Mouse (Mus musculus) inflammation-experienced regulatory T-cells, adult 16 weeks (primary cell): Measurements from ENCODE around the gene Kcng4. TPM values are rescaled to one million over a fixed set of nuclear protein-coding genes. Genes with fewer than 3 reads are reported as not detected.

Experiments used
- polyA plus RNA-seq: library from polyadenylated mRNA; unstranded; fragments of 100-300 nt; shearing (Covaris generic); gene quantifications from one replicate; pipeline ENCODE4 v1.2.1, GENCODE M21; 2017

Gene Kcng4
- not detected for polyA plus RNA-seq

DNA sequence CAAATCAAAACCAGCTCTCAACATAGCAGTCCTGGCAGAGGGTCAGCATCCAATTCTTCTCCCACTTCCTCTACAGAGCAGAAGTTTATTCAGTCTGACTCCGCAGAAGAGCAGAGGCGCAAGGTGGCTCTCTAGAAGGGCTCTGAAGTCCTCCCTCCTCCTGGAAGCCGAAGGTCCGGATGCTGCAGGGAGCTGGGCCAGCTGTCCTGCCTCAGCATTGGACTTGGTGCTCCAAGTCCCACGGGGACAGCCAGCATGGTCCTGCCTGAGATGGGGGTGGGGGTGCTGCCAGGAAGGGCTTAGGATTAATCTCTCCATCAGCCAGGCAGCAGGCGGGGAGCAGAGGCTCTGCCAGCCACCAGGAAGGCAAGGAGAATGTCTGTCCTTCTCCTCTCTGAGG is at the start of gene Kcng4:
TSS of gene Kcng4 (minus strand) at position 303 of the 400 bp plus-strand sequence.

DNA sequence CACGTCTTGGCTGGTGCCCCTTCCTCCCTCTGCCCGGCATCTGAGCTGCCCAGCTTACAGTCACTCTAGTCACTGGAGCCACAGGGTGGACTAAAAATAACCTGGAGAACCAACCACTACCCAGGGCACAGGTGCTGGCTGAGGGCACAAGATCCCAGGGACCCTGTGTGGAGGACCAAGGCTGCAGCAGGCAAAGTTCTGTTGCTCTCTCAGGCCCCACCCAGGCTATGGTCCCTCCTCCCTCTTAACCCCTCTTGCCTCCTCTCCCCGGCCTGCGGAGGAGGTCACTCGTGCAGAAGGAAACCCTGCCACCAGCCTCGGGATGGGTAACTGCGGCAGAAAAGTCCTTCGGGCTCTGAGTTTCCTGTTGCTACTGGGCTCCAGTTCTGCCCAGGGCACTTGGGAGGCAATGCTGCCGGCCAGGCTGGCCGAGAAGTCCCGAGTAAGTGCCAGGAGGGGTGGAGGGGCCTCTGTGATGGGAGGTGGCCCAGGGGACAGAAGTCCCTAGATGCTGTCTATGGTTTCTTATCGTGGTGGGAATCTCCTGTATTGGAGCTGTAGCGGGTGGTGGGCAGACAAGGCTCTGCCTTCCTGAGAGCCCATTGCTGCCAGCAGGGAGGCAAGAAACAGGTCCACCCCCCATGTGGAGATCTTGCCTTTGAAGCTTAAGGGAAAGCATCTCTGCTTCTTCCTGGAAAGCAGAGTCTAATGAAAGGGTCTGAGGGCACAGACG is 30.9 kb upstream of the Kcng4 start, which contains the start of gene Wfdc1:
TSS of gene Wfdc1 (plus strand) at position 147 of the 733 bp plus-strand sequence.

DNA sequence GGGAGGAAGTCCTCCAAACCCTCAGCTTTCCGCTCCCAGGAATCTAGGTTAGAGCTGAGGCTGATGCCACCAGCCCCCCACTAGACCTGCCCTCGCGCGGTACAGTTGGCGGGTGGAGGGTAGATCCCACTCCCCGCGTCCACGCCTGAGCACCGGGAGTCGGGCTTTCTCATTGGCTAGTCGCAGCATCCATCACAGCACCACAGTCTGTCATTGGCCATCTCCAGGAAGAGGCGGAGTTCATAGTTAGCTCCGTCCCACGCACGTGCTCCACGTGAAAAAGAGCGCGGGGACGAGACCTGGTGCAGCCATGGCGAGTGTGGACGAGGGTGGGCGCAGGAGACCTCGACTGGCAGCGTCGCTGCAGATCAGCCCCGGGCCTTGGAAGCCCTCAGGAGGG is 23.0 kb downstream of the Kcng4 start, which contains the start of gene Adad2:
TSS of gene Adad2 (plus strand) at position 277 of the 400 bp plus-strand sequence.

GRCm38 (mm10) chr8:119604996-119605395 is 30.5 kb downstream of the Kcng4 start, which contains the start of gene Taf1c:
Taf1c (minus strand) TSS chr8:119605222.

GRCm38 (mm10) chr8:119574437-119575365 is 60.8 kb downstream of the Kcng4 start, which contains the start of the genes Hsdl1 and Dnaaf1:
Hsdl1 (minus strand) TSS chr8:119575183.
Dnaaf1 (plus strand) TSS chr8:119575235.

Other genes with a start within 250 kb of the Kcng4 start
- 1.9 TPM for gene Mlycd, start 240.8 kb downstream of the Kcng4 start, polyA plus RNA-seq
- 28.1 TPM for gene Osgin1, start 201.6 kb downstream of the Kcng4 start, polyA plus RNA-seq
- not detected for gene Necab2, start 189.0 kb downstream of the Kcng4 start, polyA plus RNA-seq
- not detected for gene Slc38a8, start 134.0 kb downstream of the Kcng4 start, polyA plus RNA-seq
- gene Mbtps1, start 76.9 kb downstream of the Kcng4 start, polyA plus RNA-seq: 126 TPM
- 138 TPM for gene Hsdl1, start 60.5 kb downstream of the Kcng4 start, polyA plus RNA-seq
- gene Dnaaf1, start 60.4 kb downstream of the Kcng4 start, polyA plus RNA-seq: not detected
- 44.3 TPM for gene Taf1c, start 30.5 kb downstream of the Kcng4 start, polyA plus RNA-seq
- not detected for gene Adad2, start 22.9 kb downstream of the Kcng4 start, polyA plus RNA-seq
- not detected for gene Wfdc1, start 30.7 kb upstream of the Kcng4 start, polyA plus RNA-seq
- gene Atp2c2, start 64.3 kb upstream of the Kcng4 start, polyA plus RNA-seq: not detected
- 15.0 TPM for gene Tldc1, start 142.7 kb upstream of the Kcng4 start, polyA plus RNA-seq
- 430 TPM for gene Cotl1, start 204.9 kb upstream of the Kcng4 start, polyA plus RNA-seq
- 19.2 TPM for gene Klhl36, start 226.6 kb upstream of the Kcng4 start, polyA plus RNA-seq